Mouse (Mus musculus) liver, embryonic 13.5 days (tissue): ENCODE data around the gene Brdt. TPM values are rescaled to one million over a fixed set of nuclear protein-coding genes. Genes with fewer than 3 reads are reported as not detected.
A peak's percentile ranks its signal among the peaks of the same experiment; 100 is the strongest.

Experiments
- ATAC-seq: fragments of 200-750 bp; cut with Nextera tagmentation; 2 replicates; pipeline ENCODE4 v1.8.0; 2017; ENCODE audit warnings: low read depth, mild to moderate bottlenecking, moderate number of reproducible peaks, moderate library complexity
- DNase-seq: peaks from one replicate; pipeline ENCODE4 v3.0.0; 2022
- H3K27ac ChIP-seq: fragments of 300-500 bp; sonication (generic); 2 replicates; pipeline ENCODE4 v1.5.1; 2015; ENCODE audit warnings: moderate library complexity, mild to moderate bottlenecking, inconsistent platforms
- H3K27me3 ChIP-seq: fragments of 300-500 bp; sonication (generic); 2 replicates; pipeline ENCODE4 v1.6.1; 2015; ENCODE audit warnings: mild to moderate bottlenecking, inconsistent platforms
- H3K36me3 ChIP-seq: fragments of 300-500 bp; sonication (generic); 2 replicates; pipeline ENCODE4 v1.6.1; 2015; ENCODE audit warnings: mild to moderate bottlenecking, inconsistent platforms
- H3K4me1 ChIP-seq: fragments of 300-500 bp; sonication (generic); replicated peaks from 2 replicates; pipeline ENCODE4 v1.6.1; 2015; ENCODE audit warnings: inconsistent platforms
- H3K4me2 ChIP-seq: fragments of 300-500 bp; sonication (generic); 2 replicates; pipeline ENCODE4 v1.6.1; 2015; ENCODE audit warnings: inconsistent platforms, mild to moderate bottlenecking, moderate library complexity
- H3K4me3 ChIP-seq: fragments of 300-500 bp; sonication (generic); replicated peaks from 2 replicates; pipeline ENCODE4 v1.5.1; 2015; ENCODE audit warnings: mild to moderate bottlenecking, inconsistent platforms
- H3K9ac ChIP-seq: fragments of 300-500 bp; sonication (generic); 2 replicates; pipeline ENCODE4 v1.6.1; 2015; ENCODE audit warnings: mild to moderate bottlenecking, inconsistent platforms
- H3K9me3 ChIP-seq: fragments of 300-500 bp; sonication (generic); replicated peaks from 2 replicates; pipeline ENCODE4 v1.6.1; 2016; ENCODE audit warnings: inconsistent platforms
- WGBS: fragments of 180-500 bp; shearing (Covaris S2); methylation state at CpG from one replicate; pipeline ENCODE4 v1.1.7; 2015; ENCODE audit not compliant: insufficient replicate concordance; 5-methylcytosine and 5-hydroxymethylcytosine counted together
- polyA plus RNA-seq: library from polyadenylated mRNA; unstranded; fragments of >200 nt; fragmentation: Nextera tagmentation; extraction: Ambion mirVana; gene quantifications from 2 replicates; pipeline ENCODE4 v1.2.1, GENCODE M21; 2015

Brdt gene
- polyA plus RNA-seq, 1 experiment from 2014 or later: 0.18 TPM

- Histone ChIP-seq H3K9me3 (no peaks in the 10 kb centered on the region), H3K4me3 (no peak overlapping the region), H3K27ac (no peak overlapping the region), H3K36me3 (no peaks in the 10 kb centered on the region), H3K4me1 (no peaks in the 10 kb centered on the region), H3K4me2 (no peak overlapping the region), H3K27me3 (no peaks in the 10 kb centered on the region), H3K9ac (no peak overlapping the region)
- no peak for DNase-seq
- ATAC-seq: no peak
- 90% methylated on average over 2 of the region's 2 CpGs for WGBS
Measured at GRCm38 (mm10) chr5:107389373-107389772, 58.4 kb downstream of the Brdt start.

DNA sequence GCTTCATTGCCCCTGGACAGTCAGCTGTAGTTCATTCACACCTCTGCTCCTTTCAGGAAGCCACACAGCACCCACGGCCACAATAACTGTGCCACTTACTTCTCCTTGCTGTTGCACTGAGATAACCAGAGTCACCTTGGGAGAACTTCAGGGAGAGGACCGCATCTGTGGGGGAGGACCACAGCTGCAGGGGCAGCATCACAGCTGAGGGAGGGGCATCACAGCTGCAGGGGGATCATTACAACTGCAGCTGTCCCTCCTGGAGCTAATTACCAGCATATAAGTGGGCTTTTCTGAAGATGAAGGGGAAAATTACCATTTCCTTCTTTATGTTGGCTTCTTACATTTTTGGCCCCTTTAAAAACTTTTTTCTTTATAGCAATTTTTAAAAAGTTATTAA lies 63.5 kb downstream of the Brdt start:
- Histone ChIP-seq H3K4me2 (no peak overlapping the region), H3K4me3 (no peak overlapping the region), H3K9me3 (no peaks in the 10 kb centered on the region), H3K9ac (no peak overlapping the region), H3K27ac (no peak overlapping the region), H3K36me3 (no peaks in the 10 kb centered on the region), H3K27me3 (no peaks in the 10 kb centered on the region), H3K4me1 (no peaks in the 10 kb centered on the region)
- no peak for DNase-seq
- ATAC-seq: no peak
- 26% methylated on average over 2 of the region's 2 CpGs for WGBS

DNA sequence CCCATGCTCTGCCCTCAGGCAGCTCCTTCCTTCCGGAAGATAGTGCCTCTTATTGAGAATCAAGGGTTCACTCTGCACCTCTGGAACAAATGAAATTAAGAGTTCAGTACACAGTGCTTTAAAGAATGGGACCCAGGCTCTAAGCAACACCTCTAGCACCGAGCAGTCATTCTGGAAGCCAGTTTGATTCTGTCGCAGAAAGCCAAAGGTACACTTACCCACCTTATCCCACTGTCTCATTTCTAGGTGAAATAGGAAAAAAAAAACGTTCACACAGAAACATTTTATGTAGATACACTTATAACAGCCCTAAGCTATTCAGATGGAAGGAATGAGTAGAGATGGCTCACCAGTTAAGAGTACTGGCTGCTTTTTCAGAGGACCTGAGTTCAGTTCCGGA lies 71.5 kb downstream of the Brdt start, which contains the start of gene Ephx4:
TSS of gene Ephx4 (plus strand) at position 301 of the 400 bp plus-strand sequence.
- no peak for ATAC-seq
- Histone ChIP-seq H3K4me3 (peak within 1 kb of the TSS; percentile 57), H3K4me1 (peaks cover 8% of the 10 kb centered on the region; the same call in 1 of the 2 replicates), H3K9me3 (no peaks in the 10 kb centered on the region), H3K4me2 (peak within 1 kb of the TSS; percentile 74), H3K9ac (peak within 1 kb of the TSS; percentile 26; the same call in 1 of the 2 replicates), H3K27ac (no peak within 1 kb of the TSS), H3K36me3 (no peaks in the 10 kb centered on the region), H3K27me3 (peaks cover 51% of the 10 kb centered on the region)
- no peak for DNase-seq
- 23% methylated on average over 5 of the region's 5 CpGs for WGBS

GRCm38 (mm10) chr5:107403011-107403946 lies 72.3 kb downstream of the Brdt start:
- H3K27me3 ChIP-seq: peaks cover 51% of the 10 kb centered on the region
- DNase-seq (no peak), ATAC-seq (peak; percentile 29; the same call in 1 of the 2 replicates)
- no peaks in the 10 kb centered on the region for H3K9me3 ChIP-seq
- H3K4me1 ChIP-seq: peaks cover 8% of the 10 kb centered on the region; the same call in 1 of the 2 replicates
- peak overlapping the region; percentile 57 for H3K4me3 ChIP-seq
- no peak overlapping the region for H3K27ac ChIP-seq
- peak overlapping the region; percentile 26; the same call in 1 of the 2 replicates for H3K9ac ChIP-seq
- peak overlapping the region; percentile 74 for H3K4me2 ChIP-seq
- WGBS: 1% methylated on average over 76 of the region's 80 CpGs
- H3K36me3 ChIP-seq: no peaks in the 10 kb centered on the region

- Histone ChIP-seq H3K9ac (0 out of 2 replicates have a peak overlapping the region, but pooled peaks have one; percentile 26), H3K27ac (no peak overlapping the region), H3K4me3 (peak overlapping the region; percentile 57), H3K9me3 (no peaks in the 10 kb centered on the region), H3K4me2 (peak overlapping the region; percentile 74), H3K4me1 (peaks cover 8% of the 10 kb centered on the region; the same call in 1 of the 2 replicates), H3K36me3 (no peaks in the 10 kb centered on the region), H3K27me3 (peaks cover 51% of the 10 kb centered on the region)
- DNase-seq (no peak), ATAC-seq (no peak)
- 28% methylated on average over 12 of the region's 12 CpGs for WGBS
Measured at GRCm38 (mm10) chr5:107403947-107404684, 73.2 kb downstream of the Brdt start.

GRCm38 (mm10) chr5:107405361-107405760 lies 74.4 kb downstream of the Brdt start:
- Histone ChIP-seq H3K27ac (no peak overlapping the region), H3K9me3 (no peaks in the 10 kb centered on the region), H3K36me3 (no peaks in the 10 kb centered on the region), H3K27me3 (peaks cover 51% of the 10 kb centered on the region), H3K4me2 (no peak overlapping the region), H3K9ac (no peak overlapping the region), H3K4me1 (peaks cover 8% of the 10 kb centered on the region; the same call in 1 of the 2 replicates), H3K4me3 (no peak overlapping the region)
- DNase-seq (no peak), ATAC-seq (no peak)
- WGBS: 71% methylated on average over 4 of the region's 4 CpGs

GRCm38 (mm10) chr5:107410305-107410704 lies 79.3 kb downstream of the Brdt start:
- WGBS: 84% methylated on average over 1 of the region's 1 CpGs
- ATAC-seq (no peak), DNase-seq (no peak)
- H3K4me2 ChIP-seq: no peak overlapping the region
- peaks cover 8% of the 10 kb centered on the region for H3K27me3 ChIP-seq
- no peak overlapping the region for H3K9ac ChIP-seq
- H3K36me3 ChIP-seq: no peaks in the 10 kb centered on the region
- H3K9me3 ChIP-seq: no peaks in the 10 kb centered on the region
- H3K27ac ChIP-seq: no peak overlapping the region
- no peaks in the 10 kb centered on the region for H3K4me1 ChIP-seq
- H3K4me3 ChIP-seq: no peak overlapping the region

DNA sequence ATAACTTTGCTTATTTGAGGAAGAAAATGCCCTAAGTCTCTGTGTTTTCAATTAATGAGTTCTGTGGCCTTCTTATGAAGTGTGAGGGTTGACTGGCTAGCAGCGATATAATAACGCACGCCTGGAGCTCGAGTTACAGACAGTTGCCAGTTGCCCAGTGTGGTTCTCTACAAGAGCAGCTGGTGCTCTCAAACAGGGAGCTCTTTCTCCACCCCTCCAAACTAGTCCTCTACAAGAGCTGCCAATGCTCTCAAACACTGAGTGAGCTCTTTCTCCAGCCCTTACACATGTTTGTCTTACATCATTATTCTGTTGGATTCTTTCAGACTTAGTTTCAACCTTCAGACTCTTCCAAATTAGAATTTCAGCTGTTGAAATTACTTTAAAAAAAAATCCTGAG lies 80.4 kb downstream of the Brdt start:
- DNase-seq (no peak), ATAC-seq (no peak)
- no peak overlapping the region for H3K27ac ChIP-seq
- peaks cover 4% of the 10 kb centered on the region for H3K27me3 ChIP-seq
- H3K36me3 ChIP-seq: no peaks in the 10 kb centered on the region
- no peak overlapping the region for H3K4me2 ChIP-seq
- no peak overlapping the region for H3K9ac ChIP-seq
- 55% methylated on average over 4 of the region's 4 CpGs for WGBS
- no peaks in the 10 kb centered on the region for H3K9me3 ChIP-seq
- no peak overlapping the region for H3K4me3 ChIP-seq
- H3K4me1 ChIP-seq: no peaks in the 10 kb centered on the region

DNA sequence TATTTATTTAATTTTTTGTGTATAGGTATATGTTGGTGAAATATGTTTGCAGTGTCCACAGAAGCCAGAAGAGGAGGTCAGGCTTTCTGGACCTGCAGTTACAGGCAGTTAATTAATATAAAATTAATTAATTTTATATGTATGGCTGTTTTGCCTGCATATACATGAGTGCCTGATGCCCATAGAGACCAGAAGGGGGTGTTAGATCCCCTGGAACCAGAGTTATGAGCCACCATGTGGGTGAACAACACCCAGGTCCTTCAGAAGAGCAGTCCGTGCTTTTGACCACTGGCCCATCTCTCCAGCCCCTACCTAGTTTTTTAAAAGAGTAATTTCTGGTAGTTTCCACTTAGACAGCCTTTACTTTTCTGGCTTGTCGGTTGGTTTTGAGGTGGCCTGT lies 81.3 kb downstream of the Brdt start:
- H3K4me3 ChIP-seq: no peak overlapping the region
- no peak for DNase-seq
- H3K9ac ChIP-seq: no peak overlapping the region
- peaks cover 2% of the 10 kb centered on the region; the same call in 1 of the 2 replicates for H3K27me3 ChIP-seq
- no peaks in the 10 kb centered on the region for H3K9me3 ChIP-seq
- no peaks in the 10 kb centered on the region for H3K4me1 ChIP-seq
- no peak overlapping the region for H3K4me2 ChIP-seq
- no peaks in the 10 kb centered on the region for H3K36me3 ChIP-seq
- no peak overlapping the region for H3K27ac ChIP-seq
- ATAC-seq: no peak
- 53% methylated on average over 2 of the region's 2 CpGs for WGBS

DNA sequence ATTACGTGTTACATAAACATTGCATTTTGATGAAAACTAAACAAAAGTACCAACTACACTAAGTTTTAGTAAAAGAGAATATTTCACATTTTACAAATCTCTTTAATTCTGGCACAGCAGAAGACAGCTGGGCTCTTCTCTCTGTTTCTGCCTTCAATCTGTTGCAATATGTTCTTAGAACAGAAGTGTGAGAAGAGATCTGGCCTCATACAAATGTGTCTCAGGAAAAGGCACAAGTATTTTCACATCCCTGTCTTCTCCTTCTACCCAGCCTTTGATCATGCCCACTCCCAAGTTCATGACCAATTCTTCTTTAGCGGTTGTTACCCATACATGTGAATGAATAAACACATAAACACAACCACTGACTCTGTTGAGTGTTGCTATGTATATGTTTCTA lies 84.1 kb downstream of the Brdt start:
- no peaks in the 10 kb centered on the region for H3K4me1 ChIP-seq
- no peak for DNase-seq
- WGBS: 52% methylated on average over 2 of the region's 2 CpGs
- H3K27ac ChIP-seq: no peak overlapping the region
- no peaks in the 10 kb centered on the region for H3K36me3 ChIP-seq
- no peaks in the 10 kb centered on the region for H3K27me3 ChIP-seq
- H3K4me2 ChIP-seq: no peak overlapping the region
- no peak overlapping the region for H3K9ac ChIP-seq
- ATAC-seq: no peak
- no peaks in the 10 kb centered on the region for H3K9me3 ChIP-seq
- H3K4me3 ChIP-seq: no peak overlapping the region

GRCm38 (mm10) chr5:107421676-107422075 lies 90.7 kb downstream of the Brdt start:
- Histone ChIP-seq H3K9ac (no peak overlapping the region), H3K4me2 (no peak overlapping the region), H3K4me1 (no peaks in the 10 kb centered on the region), H3K27ac (no peak overlapping the region), H3K9me3 (no peaks in the 10 kb centered on the region), H3K36me3 (no peaks in the 10 kb centered on the region), H3K4me3 (no peak overlapping the region), H3K27me3 (no peaks in the 10 kb centered on the region)
- ATAC-seq: no peak
- DNase-seq: no peak
- WGBS: 67% methylated on average over 1 of the region's 1 CpGs
